Mouse (Mus musculus): ENCODE data around the gene Dnah5. TPM values are rescaled to one million over a fixed set of nuclear protein-coding genes. Genes with fewer than 3 reads are reported as not detected.
"Not testable (repeated sequence)": the region's sequence is repeated elsewhere in the genome, so short reads cannot be mapped to it uniquely, and the experiment has no call there.

The Dnah5 gene
- polyA plus RNA-seq, 1 experiment: 0.36 TPM

GRCm38 (mm10) chr15:28374394-28374793 is 170.8 kb downstream of the Dnah5 start:
- TF ChIP-seq POLR2A (IDR thresholded peaks at IDR 0.05; ENCODE audit: borderline replicate concordance, extremely low read depth, insufficient read depth, insufficient read length, poor library complexity, severe bottlenecking): no peak
- TF ChIP-seq CTCF (IDR thresholded peaks at IDR 0.05; ENCODE audit: borderline replicate concordance, extremely low read depth, insufficient read depth, insufficient read length): no peak
- no peak for DNase-seq (ENCODE audit: low read depth)

- TF ChIP-seq POLR2A (IDR thresholded peaks at IDR 0.05; ENCODE audit: borderline replicate concordance, extremely low read depth, insufficient read depth, insufficient read length, poor library complexity, severe bottlenecking): no peak
- TF ChIP-seq CTCF (IDR thresholded peaks at IDR 0.05; ENCODE audit: borderline replicate concordance, extremely low read depth, insufficient read depth, insufficient read length): no peak
- no peak for DNase-seq (ENCODE audit: low read depth)
Observed at GRCm38 (mm10) chr15:28380909-28381308, 177.4 kb downstream of the Dnah5 start.

GRCm38 (mm10) chr15:28393723-28394122 is 190.2 kb downstream of the Dnah5 start:
- not testable (repeated sequence) for DNase-seq (ENCODE audit: low read depth)

GRCm38 (mm10) chr15:28395481-28395880 is 191.9 kb downstream of the Dnah5 start:
- no peak for TF ChIP-seq POLR2A (IDR thresholded peaks at IDR 0.05; ENCODE audit: borderline replicate concordance, extremely low read depth, insufficient read depth, insufficient read length, poor library complexity, severe bottlenecking)
- no peak for TF ChIP-seq CTCF (IDR thresholded peaks at IDR 0.05; ENCODE audit: borderline replicate concordance, extremely low read depth, insufficient read depth, insufficient read length)
- DNase-seq (ENCODE audit: low read depth): no peak

- no peak for DNase-seq (ENCODE audit: low read depth)
Observed at GRCm38 (mm10) chr15:28398472-28398871, 194.9 kb downstream of the Dnah5 start.

GRCm38 (mm10) chr15:28399258-28399657 is 195.7 kb downstream of the Dnah5 start:
- TF ChIP-seq POLR2A (IDR thresholded peaks at IDR 0.05; ENCODE audit: borderline replicate concordance, extremely low read depth, insufficient read depth, insufficient read length, poor library complexity, severe bottlenecking) (no peak), CTCF (IDR thresholded peaks at IDR 0.05; ENCODE audit: borderline replicate concordance, extremely low read depth, insufficient read depth, insufficient read length) (no peak)
- DNase-seq (ENCODE audit: low read depth): peak; percentile 51

More at GRCm38 (mm10) chr15:28398472-28398871, 194.9 kb downstream of the Dnah5 start:
- TF ChIP-seq CTCF (IDR thresholded peaks at IDR 0.05; ENCODE audit: borderline replicate concordance, extremely low read depth, insufficient read depth, insufficient read length): no peak
- TF ChIP-seq POLR2A (IDR thresholded peaks at IDR 0.05; ENCODE audit: borderline replicate concordance, extremely low read depth, insufficient read depth, insufficient read length, poor library complexity, severe bottlenecking): no peak

- DNase-seq (ENCODE audit: low read depth): no peak
- no peak for TF ChIP-seq POLR2A (IDR thresholded peaks at IDR 0.05; ENCODE audit: borderline replicate concordance, extremely low read depth, insufficient read depth, insufficient read length, poor library complexity, severe bottlenecking)
Observed at GRCm38 (mm10) chr15:28404630-28405029, 201.1 kb downstream of the Dnah5 start.

GRCm38 (mm10) chr15:28405136-28405535 is 201.6 kb downstream of the Dnah5 start:
- DNase-seq (ENCODE audit: low read depth): no peak
- TF ChIP-seq POLR2A (IDR thresholded peaks at IDR 0.05; ENCODE audit: borderline replicate concordance, extremely low read depth, insufficient read depth, insufficient read length, poor library complexity, severe bottlenecking) (no peak), CTCF (IDR thresholded peaks at IDR 0.05; ENCODE audit: borderline replicate concordance, extremely low read depth, insufficient read depth, insufficient read length) (no peak)

GRCm38 (mm10) chr15:28439702-28440101 is 236.2 kb downstream of the Dnah5 start:
- no peak for TF ChIP-seq POLR2A (IDR thresholded peaks at IDR 0.05; ENCODE audit: borderline replicate concordance, extremely low read depth, insufficient read depth, insufficient read length, poor library complexity, severe bottlenecking)
- no peak for TF ChIP-seq CTCF (IDR thresholded peaks at IDR 0.05; ENCODE audit: borderline replicate concordance, extremely low read depth, insufficient read depth, insufficient read length)
- DNase-seq (ENCODE audit: low read depth): no peak

- TF ChIP-seq CTCF (IDR thresholded peaks at IDR 0.05; ENCODE audit: borderline replicate concordance, extremely low read depth, insufficient read depth, insufficient read length): no peak
- TF ChIP-seq POLR2A (IDR thresholded peaks at IDR 0.05; ENCODE audit: borderline replicate concordance, extremely low read depth, insufficient read depth, insufficient read length, poor library complexity, severe bottlenecking): no peak
- DNase-seq (ENCODE audit: low read depth): no peak
Observed at GRCm38 (mm10) chr15:28444494-28444893, 240.9 kb downstream of the Dnah5 start.

- DNase-seq (ENCODE audit: low read depth): peak; percentile 33
Observed at GRCm38 (mm10) chr15:28461091-28461778, 257.7 kb downstream of the Dnah5 start.

- TF ChIP-seq POLR2A (IDR thresholded peaks at IDR 0.05; ENCODE audit: borderline replicate concordance, extremely low read depth, insufficient read depth, insufficient read length, poor library complexity, severe bottlenecking) (no peak), CTCF (IDR thresholded peaks at IDR 0.05; ENCODE audit: borderline replicate concordance, extremely low read depth, insufficient read depth, insufficient read length) (no peak)
- peak; percentile 80 for DNase-seq (ENCODE audit: low read depth)
Observed at GRCm38 (mm10) chr15:28466591-28467247, 263.2 kb downstream of the Dnah5 start.

All from brain, embryonic 14.5 days (tissue).